Mouse (Mus musculus): Measurements from ENCODE around the gene A630076J17Rik. TPM values are rescaled to one million over a fixed set of nuclear protein-coding genes. Genes with fewer than 3 reads are reported as not detected.

The A630076J17Rik gene
- under 1 TPM in 1 of 2 experiments, not detected in 1; 0.16 TPM for polyA plus RNA-seq (2017; shearing (Covaris generic))

DNA sequence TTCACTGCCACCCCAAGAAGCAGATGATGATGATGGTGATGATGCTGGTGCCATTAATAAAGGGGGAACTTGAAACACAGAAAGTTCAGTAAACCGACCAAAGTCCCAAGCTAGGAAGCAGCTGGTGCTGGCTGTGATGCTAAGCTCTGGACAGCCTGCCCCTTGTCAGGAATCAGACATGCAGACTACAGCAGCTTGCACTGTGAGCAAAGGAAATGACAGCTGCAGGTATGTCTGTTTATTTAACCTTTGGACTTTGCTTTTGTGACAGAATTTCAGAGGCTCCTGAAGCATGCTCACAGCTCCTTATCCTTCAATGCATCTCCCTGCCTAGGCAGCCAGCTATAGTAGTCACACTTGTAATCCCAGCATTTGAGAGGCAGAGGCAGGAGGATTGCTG is at the start of gene A630076J17Rik:
Gene A630076J17Rik, plus strand, starts transcription at position 88 of the 400 bp plus-strand sequence.

DNA sequence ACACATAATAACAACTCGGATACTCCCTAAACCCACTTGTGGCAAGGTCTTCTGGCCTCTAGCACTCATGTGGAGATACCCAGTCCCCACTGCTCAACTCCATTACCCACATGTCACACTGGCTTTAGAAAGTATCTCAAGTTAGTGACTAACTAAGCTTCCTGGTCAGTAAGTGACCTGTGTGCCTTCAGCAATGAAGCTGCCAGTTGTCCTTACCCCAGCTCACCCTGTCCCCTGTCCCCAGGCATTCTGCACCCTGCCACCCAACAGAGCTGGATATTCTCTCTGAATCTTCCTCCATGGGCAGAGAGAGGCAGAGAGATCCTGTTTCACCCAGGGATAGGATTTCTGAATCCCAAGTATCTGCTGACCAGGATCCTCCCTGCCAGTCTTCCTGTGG is 47.7 kb upstream of the A630076J17Rik start, which contains the start of gene Kcna10:
Gene Kcna10, plus strand, starts transcription at position 301 of the 400 bp plus-strand sequence.

DNA sequence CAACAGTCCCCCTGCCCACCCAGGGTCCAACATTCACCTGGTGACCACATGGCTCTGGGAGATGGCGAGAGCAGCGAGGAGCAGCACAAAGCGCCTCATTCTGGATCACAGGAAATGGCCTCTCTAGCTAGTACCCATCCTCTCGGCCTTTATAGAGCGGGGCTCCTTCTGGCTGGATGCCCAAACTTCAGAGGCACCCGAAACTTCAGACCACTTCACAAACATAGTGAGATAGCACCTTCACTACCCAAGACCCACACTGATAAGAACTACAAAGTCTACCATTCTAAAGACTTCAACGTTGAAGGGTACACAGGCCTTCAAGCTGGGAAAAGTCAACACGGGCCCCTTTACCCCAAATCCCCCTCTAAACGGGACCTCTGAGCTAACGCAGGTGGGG is 8.8 kb upstream of the A630076J17Rik start, which contains the start of gene Cym:
Gene Cym, minus strand, starts transcription at position 125 of the 400 bp plus-strand sequence.

DNA sequence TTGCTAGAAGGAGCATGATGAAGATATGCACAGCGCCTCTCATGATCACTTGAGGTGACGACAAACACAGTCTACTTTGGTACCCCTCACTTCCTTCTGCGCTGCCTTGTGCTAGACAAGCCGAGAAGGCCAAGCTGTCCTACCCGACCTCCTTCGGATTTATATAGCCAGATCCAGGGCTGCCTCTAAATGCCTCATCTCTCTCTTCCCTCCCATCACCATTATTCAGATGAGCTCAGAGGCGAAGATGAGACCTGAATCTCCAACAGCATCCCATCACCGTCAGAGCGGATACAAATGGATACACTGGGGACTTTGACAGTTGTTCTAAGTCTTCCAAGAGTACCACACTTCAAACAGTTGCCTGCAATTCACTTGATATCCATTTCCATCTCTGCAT is 9.2 kb downstream of the A630076J17Rik start, which contains the start of gene Prok1:
Gene Prok1, minus strand, starts transcription at position 101 of the 400 bp plus-strand sequence.

DNA sequence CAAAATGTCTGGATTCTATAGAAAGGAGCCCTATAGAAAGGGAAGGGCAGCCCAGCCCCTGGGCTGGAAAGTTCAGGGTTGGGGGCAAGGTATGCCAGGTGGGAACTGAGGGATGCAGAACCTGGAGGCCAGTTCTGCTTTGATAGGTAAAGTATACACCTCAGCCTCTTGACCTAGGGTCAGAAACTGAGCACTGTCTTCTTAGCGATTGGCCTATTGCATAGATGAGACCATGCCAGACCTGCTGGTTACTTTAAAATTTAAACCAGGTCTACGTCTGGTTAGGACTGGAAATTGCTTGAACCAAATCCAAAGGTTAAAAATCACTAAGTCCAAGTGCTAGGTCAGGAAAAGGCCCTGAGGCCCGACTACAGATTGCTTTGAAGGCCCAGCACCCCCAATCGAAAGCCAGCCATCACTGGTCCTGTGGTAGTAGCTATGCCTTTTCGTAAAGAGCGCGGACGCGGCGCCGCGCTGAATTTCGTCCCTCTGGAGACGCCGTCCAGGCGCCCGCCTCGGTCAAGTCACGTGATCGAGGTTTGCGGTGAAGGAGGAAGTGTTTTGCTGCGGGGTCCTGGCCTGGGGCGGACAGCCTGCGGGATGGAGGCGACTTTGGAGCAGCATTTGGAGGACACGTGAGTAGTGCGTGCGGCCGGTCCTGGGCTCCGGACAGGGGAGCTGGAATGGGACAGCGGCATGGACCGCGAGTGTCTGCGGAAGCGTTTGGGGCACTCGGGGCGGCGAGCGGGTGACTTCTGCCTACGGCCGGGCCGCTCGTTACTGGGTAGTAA is 48.3 kb downstream of the A630076J17Rik start, which contains the start of gene Lamtor5:
Gene Lamtor5, plus strand, starts transcription at position 380 of the 791 bp plus-strand sequence.

Other genes starting within 250 kb of the A630076J17Rik start
- gene Kcna3, start 194.4 kb upstream of the A630076J17Rik start, polyA plus RNA-seq (2017; shearing (Covaris generic)): 100 to 1,000 TPM in 1 of 2 experiments, 10 to 100 TPM in 1; 44.9 to 133 TPM
- 1 to 10 TPM in 1 of 2 experiments, under 1 TPM in 1; 0.11 to 1.4 TPM for gene Kcna2, start 129.5 kb upstream of the A630076J17Rik start, polyA plus RNA-seq (2017; shearing (Covaris generic))
- gene Kcna10, start 47.6 kb upstream of the A630076J17Rik start, polyA plus RNA-seq (2017; shearing (Covaris generic)): not detected
- gene Cym, start 8.9 kb upstream of the A630076J17Rik start, polyA plus RNA-seq (2017; shearing (Covaris generic)): not detected
- gene Prok1, start 9.1 kb downstream of the A630076J17Rik start, polyA plus RNA-seq (2017; shearing (Covaris generic)): under 1 TPM in 1 of 2 experiments, not detected in 1; 0.09 TPM
- gene Lamtor5, start 48.2 kb downstream of the A630076J17Rik start, polyA plus RNA-seq (2017; shearing (Covaris generic)): 100 to 1,000 TPM; 226 to 286 TPM
- 1 to 10 TPM in 1 of 2 experiments, under 1 TPM in 1; 0.61 to 1.4 TPM for gene Slc16a4, start 60.6 kb downstream of the A630076J17Rik start, polyA plus RNA-seq (2017; shearing (Covaris generic))
- 1 to 10 TPM; 5.8 to 8.6 TPM for gene Rbm15, start 103.1 kb downstream of the A630076J17Rik start, polyA plus RNA-seq (2017; shearing (Covaris generic))
- under 1 TPM in 1 of 2 experiments, not detected in 1; 0.07 TPM for gene Kcnc4, start 228.9 kb downstream of the A630076J17Rik start, polyA plus RNA-seq (2017; shearing (Covaris generic))

All from activated CD4-positive, CD25-positive, alpha-beta regulatory T cell (primary cell).